Mouse (Mus musculus) bone marrow macrophage, adult 2 months (primary cell): Measurements from ENCODE around the gene Pde2a. TPM values are rescaled to one million over a fixed set of nuclear protein-coding genes. Genes with fewer than 3 reads are reported as not detected.

ENCODE experiments used
- H3K27ac ChIP-seq: 2 replicates; pipeline ENCODE4 v1.5.1; 2012; ENCODE audit warnings: low read depth, low read length; ENCODE audit not compliant: insufficient read depth
- H3K4me1 ChIP-seq: 2 replicates; pipeline ENCODE4 v1.6.1; 2012; ENCODE audit warnings: low read length; ENCODE audit not compliant: control insufficient read depth, insufficient read depth
- H3K4me3 ChIP-seq: 2 replicates; pipeline ENCODE4 v1.5.1; 2012; ENCODE audit warnings: mild to moderate bottlenecking, low read length, moderate library complexity; ENCODE audit not compliant: insufficient read depth
- CTCF ChIP-seq: IDR thresholded peaks from 2 replicates; pipeline ENCODE4 v1.5.1; 2012; ENCODE audit warnings: low read depth, mild to moderate bottlenecking, low read length, moderate library complexity
- POLR2A ChIP-seq: IDR thresholded peaks from 2 replicates; pipeline ENCODE4 v1.6.1; 2012; ENCODE audit warnings: mild to moderate bottlenecking, low read depth, low read length, borderline replicate concordance
- polyA plus RNA-seq: library from polyadenylated mRNA; stranded (reverse); fragments of >200 nt; gene quantifications from 2 replicates; pipeline ENCODE4 v1.2.4, GENCODE M21; 2012; ENCODE audit not compliant: missing spikeins, insufficient read depth, insufficient read length

The Pde2a gene
- polyA plus RNA-seq, 1 experiment: 2.6 TPM

GRCm38 (mm10) chr7:101458278-101458781, 36.8 kb downstream of the Pde2a start:
- H3K27ac ChIP-seq: no peak overlapping the region
- no peak overlapping the region for H3K4me3 ChIP-seq
- H3K4me1 ChIP-seq: peaks cover 39% of the 10 kb centered on the region
- TF ChIP-seq CTCF (no peak), POLR2A (no peak)

GRCm38 (mm10) chr7:101459305-101459813, 37.9 kb downstream of the Pde2a start:
- H3K4me1 ChIP-seq: peaks cover 32% of the 10 kb centered on the region
- no peak for TF ChIP-seq CTCF
- no peak for TF ChIP-seq POLR2A
- H3K4me3 ChIP-seq: no peak overlapping the region
- no peak overlapping the region for H3K27ac ChIP-seq

GRCm38 (mm10) chr7:101459923-101460607, 38.6 kb downstream of the Pde2a start:
- H3K4me3 ChIP-seq: no peak overlapping the region
- H3K4me1 ChIP-seq: peaks cover 26% of the 10 kb centered on the region
- TF ChIP-seq CTCF: no peak
- TF ChIP-seq POLR2A: no peak
- H3K27ac ChIP-seq: no peak overlapping the region

- no peak overlapping the region for H3K27ac ChIP-seq
- TF ChIP-seq CTCF (no peak), POLR2A (no peak)
- H3K4me3 ChIP-seq: no peak overlapping the region
- peaks cover 26% of the 10 kb centered on the region for H3K4me1 ChIP-seq
These were observed 39.1 kb downstream of the Pde2a start for GRCm38 (mm10) chr7:101460608-101460957.

GRCm38 (mm10) chr7:101461571-101461970, 40.1 kb downstream of the Pde2a start:
- Histone ChIP-seq H3K4me1 (peaks cover 27% of the 10 kb centered on the region), H3K4me3 (no peak overlapping the region), H3K27ac (no peak overlapping the region)
- TF ChIP-seq POLR2A: no peak
- TF ChIP-seq CTCF: no peak

- TF ChIP-seq POLR2A: no peak
- TF ChIP-seq CTCF: no peak
- Histone ChIP-seq H3K4me3 (no peak overlapping the region), H3K4me1 (peaks cover 20% of the 10 kb centered on the region), H3K27ac (no peak overlapping the region)
These were observed 41.0 kb downstream of the Pde2a start for GRCm38 (mm10) chr7:101462327-101463068.

GRCm38 (mm10) chr7:101463665-101464271, 42.3 kb downstream of the Pde2a start:
- Histone ChIP-seq H3K4me3 (no peak overlapping the region), H3K27ac (no peak overlapping the region), H3K4me1 (peaks cover 17% of the 10 kb centered on the region)
- no peak for TF ChIP-seq CTCF
- TF ChIP-seq POLR2A: no peak

GRCm38 (mm10) chr7:101464927-101465326, 43.4 kb downstream of the Pde2a start:
- TF ChIP-seq CTCF: no peak
- no peak for TF ChIP-seq POLR2A
- Histone ChIP-seq H3K4me1 (peaks cover 17% of the 10 kb centered on the region), H3K4me3 (no peak overlapping the region), H3K27ac (no peak overlapping the region)

- Histone ChIP-seq H3K4me3 (no peak overlapping the region), H3K27ac (no peak overlapping the region)
These were observed 43.9 kb downstream of the Pde2a start for GRCm38 (mm10) chr7:101465392-101465791.

More at GRCm38 (mm10) chr7:101465392-101465791, 43.9 kb downstream of the Pde2a start:
- TF ChIP-seq POLR2A: no peak
- H3K4me1 ChIP-seq: peaks cover 17% of the 10 kb centered on the region
